Mouse (Mus musculus): ENCODE data around the gene Srsf6. TPM values are rescaled to one million over a fixed set of nuclear protein-coding genes. Genes with fewer than 3 reads are reported as not detected.

Srsf6 gene
- total RNA-seq, 2 experiments from 2014 or later, result 99.3 to 109 TPM

DNA sequence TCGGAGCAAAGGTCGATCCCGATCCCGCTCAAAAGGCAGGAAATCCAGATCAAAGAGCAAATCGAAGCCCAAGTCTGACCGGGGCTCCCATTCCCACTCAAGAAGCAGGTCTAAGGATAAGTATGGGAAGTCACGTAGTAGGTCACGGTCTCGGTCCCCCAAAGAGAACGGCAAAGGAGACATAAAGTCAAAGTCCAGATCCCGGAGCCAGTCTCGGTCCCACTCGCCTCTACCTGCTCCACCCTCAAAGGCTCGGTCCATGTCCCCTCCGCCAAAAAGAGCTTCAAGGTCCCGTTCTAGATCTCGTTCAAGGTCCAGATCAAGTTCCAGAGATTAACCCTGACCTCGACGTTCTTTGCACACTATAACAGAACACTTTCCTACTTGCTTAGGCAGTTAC, 3.1 kb downstream of the Srsf6 start:
- intact Hi-C loops (cut with DNase I), result no loop called here
- DNase-seq (ENCODE audit: extremely low spot score in 1 of 2, low spot score in 2 of 2), result no peak
- no peak overlapping the region for H3K4me3 ChIP-seq
- no peak overlapping the region for H3K27ac ChIP-seq
- no peak for TF ChIP-seq CTCF (IDR thresholded peaks at IDR 0.05)

DNA sequence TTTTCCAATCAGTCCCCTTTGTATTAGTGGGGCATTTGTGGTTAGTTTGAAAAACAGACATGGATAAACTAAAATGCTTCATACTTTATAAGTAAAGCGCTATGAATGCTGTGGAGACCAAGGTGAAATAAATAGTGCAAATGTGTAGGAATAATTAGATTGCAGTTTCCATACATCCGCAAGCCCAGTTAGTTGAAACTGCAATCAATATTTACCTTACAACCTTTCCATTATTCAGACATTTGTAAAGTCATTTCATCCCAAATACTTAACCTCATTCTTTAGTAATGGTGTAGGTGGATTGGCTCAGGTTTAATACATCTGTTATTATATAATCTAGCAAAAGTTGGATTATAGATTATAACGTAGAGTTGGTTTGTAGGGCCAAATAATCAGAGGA, 4.4 kb downstream of the Srsf6 start:
- intact Hi-C loops (cut with DNase I), result no loop called here
- H3K27ac ChIP-seq, result no peak overlapping the region
- TF ChIP-seq CTCF (IDR thresholded peaks at IDR 0.05), result no peak

DNA sequence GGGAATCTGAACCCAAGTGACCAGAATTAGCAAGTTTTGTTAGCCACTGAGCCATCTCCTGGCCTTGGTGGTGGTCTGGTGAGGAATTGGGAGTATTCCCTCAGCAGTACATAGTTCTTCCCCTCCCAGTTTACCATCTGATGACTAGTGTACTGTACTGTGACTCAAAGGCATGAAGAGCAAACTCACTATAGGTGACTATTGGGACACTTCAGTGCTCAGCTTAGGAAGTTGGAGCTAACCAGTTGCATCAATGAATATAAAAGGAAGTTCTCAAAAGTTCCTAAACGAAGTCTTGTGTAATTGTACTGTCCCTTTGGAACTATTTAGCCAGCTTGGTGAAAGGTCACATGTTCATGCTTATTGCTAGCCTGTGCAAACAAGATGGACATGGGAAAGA, 8.2 kb downstream of the Srsf6 start:
- no peak for DNase-seq (ENCODE audit: extremely low spot score in 1 of 2, low spot score in 2 of 2)
- intact Hi-C loops (cut with DNase I), result no loop called here
- no peak for TF ChIP-seq CTCF (IDR thresholded peaks at IDR 0.05)
- Histone ChIP-seq H3K27ac (no peak overlapping the region), H3K4me3 (no peak overlapping the region)

More for the DNA sequence above, 4.4 kb downstream of the Srsf6 start:
- no peak for DNase-seq (ENCODE audit: extremely low spot score in 1 of 2, low spot score in 2 of 2)
- no peak overlapping the region for H3K4me3 ChIP-seq

DNA sequence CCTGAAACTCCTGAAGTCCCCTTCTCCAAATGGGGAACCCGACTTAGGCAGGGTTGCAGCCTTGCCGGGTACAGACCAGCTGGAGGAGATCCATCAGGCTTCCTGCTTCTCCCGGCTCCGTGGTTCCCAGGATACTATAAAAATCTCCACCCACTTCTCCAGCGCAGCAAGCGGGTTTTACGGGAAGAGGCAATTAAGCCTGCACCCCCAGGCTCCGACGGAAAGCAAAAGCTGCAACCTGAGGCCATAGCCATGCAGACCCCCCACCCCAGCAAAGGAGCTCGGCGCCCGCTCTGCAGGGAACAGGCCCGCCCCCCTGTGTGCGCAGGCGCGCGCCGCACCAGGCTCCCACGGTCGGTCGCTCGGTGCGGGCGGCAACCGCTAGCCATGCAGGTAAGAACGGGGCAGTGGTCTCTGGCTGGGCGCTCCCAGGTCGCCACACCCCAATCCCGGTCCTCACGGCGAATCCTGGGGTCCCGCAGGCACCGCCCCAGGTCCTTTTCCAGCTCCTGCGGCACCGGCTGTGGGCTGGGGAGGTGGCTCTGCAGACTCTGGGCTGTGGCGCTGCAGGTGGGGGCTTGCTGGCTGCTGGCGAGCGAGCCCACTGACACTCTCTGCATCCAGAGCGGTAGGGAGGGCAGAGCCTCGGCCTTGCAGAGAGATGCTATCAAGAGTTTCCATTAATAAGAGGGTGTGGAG, 12.0 kb downstream of the Srsf6 start, which contains the start of gene L3mbtl1:
TSS of gene L3mbtl1 (plus strand) at position 325 of the 699 bp plus-strand sequence.
- TF ChIP-seq CTCF (IDR thresholded peaks at IDR 0.05), result no peak
- DNase-seq (ENCODE audit: extremely low spot score in 1 of 2, low spot score in 2 of 2), result peak; percentile 70 to 71
- intact Hi-C loops (cut with DNase I), result no loop called here
- H3K4me3 ChIP-seq, result peak within 1 kb of the TSS; percentile 76
- peak within 1 kb of the TSS; percentile 76 for H3K27ac ChIP-seq

DNA sequence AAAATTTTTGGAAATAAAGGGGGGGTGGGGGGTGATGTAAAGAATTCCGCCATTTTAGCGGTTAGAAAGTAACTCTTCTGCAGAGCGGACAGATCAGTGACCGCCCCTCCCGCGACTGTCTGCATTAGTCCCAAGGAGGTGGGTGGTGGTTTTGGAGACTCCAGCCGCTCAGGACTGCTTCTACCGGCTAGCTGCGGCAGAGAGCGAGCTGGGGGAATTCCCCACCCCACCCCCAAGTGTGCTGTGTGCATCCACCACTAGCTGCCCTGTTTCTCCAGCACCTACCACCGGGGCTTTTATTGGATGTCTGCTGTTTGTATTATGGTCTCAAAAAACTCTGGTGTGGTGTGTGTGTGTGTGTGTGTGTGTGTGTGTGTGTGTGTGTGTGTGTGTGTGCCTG, 12.6 kb downstream of the Srsf6 start:
- H3K27ac ChIP-seq, result no peak overlapping the region
- H3K4me3 ChIP-seq, result peak overlapping the region; percentile 76
- no peak for DNase-seq (ENCODE audit: extremely low spot score in 1 of 2, low spot score in 2 of 2)
- TF ChIP-seq CTCF (IDR thresholded peaks at IDR 0.05), result no peak
- intact Hi-C loops (cut with DNase I), result no loop called here

DNA sequence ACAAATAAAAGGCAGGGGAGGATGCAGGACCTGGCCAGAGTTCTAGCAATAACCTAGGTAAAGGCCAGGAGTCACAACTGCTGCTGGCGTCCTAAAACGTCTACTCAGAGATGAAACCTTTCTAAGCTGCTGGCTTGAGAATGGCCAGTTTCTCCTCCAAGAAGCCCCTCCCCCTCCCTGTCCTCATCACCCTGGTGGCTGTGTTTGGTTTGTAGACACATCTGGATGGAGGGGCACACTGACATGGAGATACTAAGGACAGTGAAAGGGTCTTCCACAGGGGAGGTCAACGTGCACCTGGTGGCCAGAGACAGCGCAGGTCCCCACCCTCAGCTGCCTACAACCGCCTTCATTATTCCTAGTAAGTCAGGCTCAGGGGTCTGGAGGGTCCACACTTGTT, 15.6 kb downstream of the Srsf6 start:
- intact Hi-C loops (cut with DNase I), result no loop called here
- Histone ChIP-seq H3K27ac (no peak overlapping the region), H3K4me3 (no peak overlapping the region)
- no peak for TF ChIP-seq CTCF (IDR thresholded peaks at IDR 0.05)
- DNase-seq (ENCODE audit: extremely low spot score in 1 of 2, low spot score in 2 of 2), result no peak

DNA sequence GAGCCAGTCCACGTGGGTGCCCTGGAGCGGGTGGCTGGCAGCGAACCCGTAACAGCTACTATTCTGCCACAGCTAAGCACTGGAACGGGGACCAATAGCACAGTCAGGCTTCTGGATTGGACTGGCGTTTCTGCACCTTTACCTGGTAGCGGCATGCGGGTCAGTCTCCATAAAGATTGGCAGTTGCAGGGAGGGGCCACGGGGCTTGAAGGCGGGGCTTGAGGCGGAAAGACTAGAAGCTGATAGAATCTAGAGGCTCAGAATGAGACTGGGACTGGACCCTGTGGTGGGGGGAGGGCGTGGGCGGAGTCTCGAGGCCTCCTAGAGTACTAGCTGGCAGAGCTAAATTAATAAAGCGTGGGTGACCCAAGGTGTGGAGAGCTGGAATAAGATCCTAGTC, 16.4 kb downstream of the Srsf6 start:
- DNase-seq (ENCODE audit: extremely low spot score in 1 of 2, low spot score in 2 of 2), result peak in 1 of 2 experiments; percentile 53
- Histone ChIP-seq H3K27ac (no peak overlapping the region), H3K4me3 (peak overlapping the region; percentile 31)
- intact Hi-C loops (cut with DNase I), result no loop called here
- no peak for TF ChIP-seq CTCF (IDR thresholded peaks at IDR 0.05)

DNA sequence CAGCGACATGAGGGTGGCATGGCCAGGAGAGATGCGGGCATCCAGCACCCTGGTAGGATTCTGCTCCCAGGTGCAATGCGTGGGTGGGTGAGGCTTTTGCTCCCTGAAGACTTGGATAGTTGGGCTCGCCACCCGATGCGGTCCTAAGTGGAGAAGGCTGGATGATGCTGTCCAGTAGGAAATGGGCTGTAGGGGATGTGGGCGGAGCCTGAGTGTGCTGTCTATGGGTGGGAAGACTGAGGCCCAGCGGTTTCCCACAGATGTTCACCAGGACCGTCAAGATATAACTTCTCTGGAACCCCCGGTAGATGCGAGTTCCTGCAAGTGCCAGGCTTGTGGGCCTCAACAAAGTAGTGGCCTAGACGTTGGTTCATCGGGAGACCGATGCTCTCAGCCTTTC, 16.9 kb downstream of the Srsf6 start:
- no peak for DNase-seq (ENCODE audit: extremely low spot score in 1 of 2, low spot score in 2 of 2)
- Histone ChIP-seq H3K27ac (no peak overlapping the region), H3K4me3 (peak overlapping the region; percentile 31)
- intact Hi-C loops (cut with DNase I), result no loop called here
- TF ChIP-seq CTCF (IDR thresholded peaks at IDR 0.05), result no peak

DNA sequence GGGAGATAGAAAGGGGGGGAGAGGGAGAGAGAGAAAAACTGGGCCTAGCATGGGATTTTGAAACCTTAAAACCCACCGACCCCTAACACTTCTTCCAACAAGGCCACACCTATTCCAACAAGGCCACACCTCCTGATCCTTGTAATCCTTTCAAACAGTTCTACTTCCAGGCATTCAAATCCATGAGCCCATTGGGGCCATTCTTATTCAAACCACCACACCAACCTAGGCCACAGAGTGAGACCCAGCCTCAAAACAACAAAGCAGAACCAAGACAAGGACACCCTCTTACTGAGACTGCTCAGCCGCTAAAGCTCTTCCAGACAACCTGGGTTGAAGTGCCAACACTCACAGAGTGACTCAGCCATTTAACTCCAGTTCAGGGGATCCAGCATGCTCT, 19.4 kb downstream of the Srsf6 start:
- no peak for TF ChIP-seq CTCF (IDR thresholded peaks at IDR 0.05)
- intact Hi-C loops (cut with DNase I), result no loop called here
- no peak overlapping the region for H3K27ac ChIP-seq
- H3K4me3 ChIP-seq, result no peak overlapping the region
- DNase-seq (ENCODE audit: extremely low spot score in 1 of 2, low spot score in 2 of 2), result no peak

DNA sequence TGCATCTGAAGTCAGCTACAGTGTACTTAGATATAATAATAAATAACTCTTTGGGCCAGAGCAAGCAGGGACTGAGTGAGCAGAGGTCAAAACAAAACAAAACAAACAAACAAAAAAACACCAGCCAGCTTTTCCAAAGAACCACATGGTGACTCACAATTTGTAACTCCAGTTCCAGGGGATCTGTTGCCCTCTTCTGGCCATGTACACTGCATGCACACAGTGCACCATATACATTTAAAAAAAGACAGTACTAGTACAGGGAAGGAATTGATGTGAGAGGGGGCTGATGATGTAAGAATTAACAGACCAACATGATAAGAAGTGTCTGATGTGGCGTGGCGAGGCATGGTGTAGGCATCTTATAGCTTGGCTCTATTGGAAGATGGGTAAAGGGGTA, 25.5 kb downstream of the Srsf6 start:
- no peak overlapping the region for H3K27ac ChIP-seq
- H3K4me3 ChIP-seq, result no peak overlapping the region
- DNase-seq (ENCODE audit: extremely low spot score in 1 of 2, low spot score in 2 of 2), result no peak
- peak; percentile 29; the same call in 1 of the 2 replicates for TF ChIP-seq CTCF (IDR thresholded peaks at IDR 0.05)
- intact Hi-C loops (cut with DNase I), result no loop called here

DNA sequence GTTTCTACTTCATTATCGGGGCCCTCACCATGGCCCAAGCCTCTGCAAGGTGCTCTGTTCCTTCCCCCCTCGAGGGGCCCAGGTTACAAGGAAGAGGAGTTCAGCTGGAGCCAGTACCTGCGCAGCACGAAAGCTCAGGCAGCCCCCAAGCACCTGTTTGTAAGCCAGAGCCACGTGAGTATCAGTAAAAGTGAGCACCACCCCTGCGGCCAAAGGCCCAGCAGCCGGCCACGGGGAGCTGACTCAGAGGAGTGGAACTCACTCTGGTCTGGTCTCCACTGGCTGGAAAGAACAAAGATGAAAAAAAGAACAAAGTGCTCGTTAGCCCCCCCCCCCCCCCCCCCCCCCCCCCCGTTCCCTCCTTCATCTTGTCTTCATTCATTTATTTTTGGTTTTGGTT, 30.0 kb downstream of the Srsf6 start:
- intact Hi-C loops (cut with DNase I), result no loop called here
- DNase-seq (ENCODE audit: extremely low spot score in 1 of 2, low spot score in 2 of 2), result no peak

DNA sequence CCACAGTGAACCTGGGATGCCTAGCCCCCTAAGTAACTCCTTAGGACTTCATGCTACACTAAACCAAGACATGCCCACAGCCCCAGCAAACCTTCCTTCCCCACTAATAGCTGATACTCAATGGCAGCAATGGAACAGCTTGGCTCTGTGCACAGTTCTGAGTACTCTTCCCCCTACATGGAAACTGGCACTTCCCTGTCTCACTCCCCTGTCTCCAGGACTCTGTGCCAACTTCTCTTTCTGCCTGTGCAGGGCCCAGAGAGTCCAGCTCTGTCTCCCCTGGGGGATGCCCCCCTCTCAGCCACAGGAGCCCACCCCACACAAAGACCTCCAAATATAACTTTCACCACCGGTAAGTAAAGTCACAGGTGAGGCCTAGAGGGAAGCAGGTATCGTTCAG, 35.4 kb downstream of the Srsf6 start:
- intact Hi-C loops (cut with DNase I), result no loop called here
- DNase-seq (ENCODE audit: extremely low spot score in 1 of 2, low spot score in 2 of 2), result no peak
- TF ChIP-seq CTCF (IDR thresholded peaks at IDR 0.05), result no peak
- Histone ChIP-seq H3K4me3 (no peak overlapping the region), H3K27ac (no peak overlapping the region)

More for the DNA sequence above, 30.0 kb downstream of the Srsf6 start:
- Histone ChIP-seq H3K4me3 (no peak overlapping the region), H3K27ac (no peak overlapping the region)
- no peak for TF ChIP-seq CTCF (IDR thresholded peaks at IDR 0.05)

DNA sequence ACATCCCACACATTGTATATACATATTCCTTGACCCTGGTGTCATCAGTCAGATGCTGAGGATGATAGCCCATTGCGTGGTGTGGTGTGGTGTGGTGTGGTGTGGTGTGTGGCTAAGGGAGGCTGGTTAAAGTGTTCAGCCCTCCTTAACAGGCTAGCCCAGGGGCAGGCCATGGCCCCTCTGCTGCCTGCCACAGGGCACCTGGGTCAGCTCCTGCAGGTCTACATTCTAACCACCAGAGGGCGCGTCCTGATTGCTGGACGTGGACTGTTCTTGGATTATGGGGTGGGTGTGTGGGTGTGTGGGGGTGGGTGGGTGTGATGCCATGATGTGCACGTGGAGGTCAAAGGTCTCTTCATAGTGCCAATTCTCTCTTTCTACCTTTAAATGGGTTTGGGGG, 37.0 kb downstream of the Srsf6 start:
- intact Hi-C loops (cut with DNase I), result no loop called here

More for the DNA sequence above, 37.0 kb downstream of the Srsf6 start:
- Histone ChIP-seq H3K4me3 (no peak overlapping the region), H3K27ac (no peak overlapping the region)
- DNase-seq (ENCODE audit: extremely low spot score in 1 of 2, low spot score in 2 of 2), result no peak
- peak; percentile 65 for TF ChIP-seq CTCF (IDR thresholded peaks at IDR 0.05)

Measured in left cerebral cortex, adult 2 months (tissue).